Mouse (Mus musculus): ENCODE results near the gene Lrrc25. TPM values are rescaled to one million over a fixed set of nuclear protein-coding genes. Genes with fewer than 3 reads are reported as not detected.

Gene Lrrc25
- polyA plus RNA-seq, 1 experiment = 0.33 TPM

DNA sequence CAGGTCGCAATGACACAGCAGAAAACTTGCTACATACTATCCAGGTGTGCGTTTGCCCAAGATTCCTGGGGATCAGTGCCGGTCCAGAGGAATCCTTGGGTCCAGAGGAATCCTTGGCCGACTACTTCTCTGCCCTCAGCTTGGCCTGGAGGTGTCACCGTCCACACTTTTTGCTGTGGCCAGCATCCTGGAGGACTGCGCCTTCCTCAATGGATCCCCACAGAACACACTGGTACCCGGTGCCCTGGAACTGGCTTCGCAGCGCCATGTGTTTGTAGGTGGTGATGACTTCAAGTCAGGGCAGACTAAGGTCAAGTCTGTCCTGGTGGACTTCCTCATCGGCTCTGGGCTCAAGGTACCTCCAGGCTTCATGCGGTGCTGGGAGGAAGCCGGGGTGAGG is 20.1 kb upstream of the Lrrc25 start:
- TF ChIP-seq POLR2A (IDR thresholded peaks at IDR 0.05; ENCODE audit: borderline replicate concordance, insufficient read depth, low read length) = no peak
- TF ChIP-seq CTCF (IDR thresholded peaks at IDR 0.05; ENCODE audit: borderline replicate concordance, insufficient read depth, low read depth, low read length) = no peak
- DNase-seq = no peak
- 94% methylated on average over 12 of the region's 12 CpGs for WGBS
- peaks cover 14% of the 10 kb centered on the region; the same call in 1 of the 2 replicates for H3K4me1 ChIP-seq (ENCODE audit: control insufficient read depth, insufficient read depth, low read length)
- H3K27ac ChIP-seq (ENCODE audit: insufficient read depth, low read length) = no peak overlapping the region
- no peaks in the 10 kb centered on the region for H3K27me3 ChIP-seq (ENCODE audit: control insufficient read depth, insufficient read depth, low read length)
- H3K4me3 ChIP-seq (replicated peaks; ENCODE audit: insufficient read depth, low read depth, low read length) = no peak overlapping the region

GRCm38 (mm10) chr8:70596216-70596615 is 19.7 kb upstream of the Lrrc25 start:
- peaks cover 14% of the 10 kb centered on the region; the same call in 1 of the 2 replicates for H3K4me1 ChIP-seq (ENCODE audit: control insufficient read depth, insufficient read depth, low read length)
- no peak overlapping the region for H3K4me3 ChIP-seq (replicated peaks; ENCODE audit: insufficient read depth, low read depth, low read length)
- 81% methylated on average over 18 of the region's 18 CpGs for WGBS
- no peak for DNase-seq
- H3K27me3 ChIP-seq (ENCODE audit: control insufficient read depth, insufficient read depth, low read length) = no peaks in the 10 kb centered on the region
- no peak for TF ChIP-seq POLR2A (IDR thresholded peaks at IDR 0.05; ENCODE audit: borderline replicate concordance, insufficient read depth, low read length)
- no peak for TF ChIP-seq CTCF (IDR thresholded peaks at IDR 0.05; ENCODE audit: borderline replicate concordance, insufficient read depth, low read depth, low read length)
- H3K27ac ChIP-seq (ENCODE audit: insufficient read depth, low read length) = no peak overlapping the region

- Histone ChIP-seq H3K4me1 (ENCODE audit: control insufficient read depth, insufficient read depth, low read length) (peaks cover 14% of the 10 kb centered on the region; the same call in 1 of the 2 replicates), H3K4me3 (replicated peaks; ENCODE audit: insufficient read depth, low read depth, low read length) (peak overlapping the region; percentile 32), H3K27me3 (ENCODE audit: control insufficient read depth, insufficient read depth, low read length) (no peaks in the 10 kb centered on the region), H3K27ac (ENCODE audit: insufficient read depth, low read length) (no peak overlapping the region)
- no peak for TF ChIP-seq POLR2A (IDR thresholded peaks at IDR 0.05; ENCODE audit: borderline replicate concordance, insufficient read depth, low read length)
- peak; percentile 37; the same call in 1 of the 2 replicates for TF ChIP-seq CTCF (IDR thresholded peaks at IDR 0.05; ENCODE audit: borderline replicate concordance, insufficient read depth, low read depth, low read length)
- DNase-seq = peak; percentile 72 to 75
- WGBS = 32% methylated on average over 17 of the region's 17 CpGs
Observed at GRCm38 (mm10) chr8:70596775-70597416, 19.1 kb upstream of the Lrrc25 start.

DNA sequence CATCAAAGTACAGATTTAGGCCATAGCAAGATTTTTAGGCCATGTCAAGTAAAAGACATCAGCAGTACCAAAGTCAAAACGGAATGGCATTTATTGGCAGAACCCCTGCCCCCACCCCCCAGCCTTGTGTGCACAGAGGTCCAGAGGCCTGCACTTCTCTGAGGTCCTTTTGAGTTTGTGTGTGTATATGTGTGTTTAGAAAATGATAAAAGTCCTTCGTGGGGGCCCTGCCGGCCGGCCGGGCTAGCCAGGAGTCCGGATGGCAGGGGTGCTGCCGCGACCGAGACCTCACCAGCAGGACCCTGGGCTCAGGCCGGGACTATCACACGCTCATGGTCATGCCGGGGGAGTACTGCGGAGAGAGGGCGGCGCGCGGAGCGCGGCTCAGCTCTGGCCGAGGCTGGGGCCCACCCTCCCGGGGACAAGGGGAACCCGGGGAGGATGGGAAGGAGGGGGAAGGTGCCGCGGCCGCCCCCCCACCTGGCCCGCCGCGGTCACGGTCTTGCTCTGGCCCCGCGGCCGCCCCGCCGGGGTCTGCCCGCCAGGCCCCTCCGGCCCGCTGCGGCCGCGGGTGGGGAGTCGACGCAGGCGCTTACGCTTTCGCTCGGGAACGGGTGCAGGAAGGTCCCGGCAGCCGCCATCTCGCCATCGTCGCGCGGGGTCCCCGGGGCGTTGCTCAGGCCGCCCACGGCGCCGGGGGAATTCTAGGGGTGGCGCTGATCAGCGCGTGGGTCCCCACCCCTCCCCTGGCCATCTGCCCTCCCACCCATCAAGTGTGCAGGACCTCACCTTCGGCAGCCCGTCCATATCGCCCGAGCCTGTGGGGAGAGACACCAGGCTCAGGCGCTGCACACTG is 18.3 kb upstream of the Lrrc25 start:
- DNase-seq = peak in 1 of 2 experiments; percentile 56
- 18% methylated on average over 66 of the region's 68 CpGs for WGBS
- H3K4me1 ChIP-seq (ENCODE audit: control insufficient read depth, insufficient read depth, low read length) = peaks cover 14% of the 10 kb centered on the region; the same call in 1 of the 2 replicates
- H3K27me3 ChIP-seq (ENCODE audit: control insufficient read depth, insufficient read depth, low read length) = no peaks in the 10 kb centered on the region
- TF ChIP-seq POLR2A (IDR thresholded peaks at IDR 0.05; ENCODE audit: borderline replicate concordance, insufficient read depth, low read length) = no peak
- no peak for TF ChIP-seq CTCF (IDR thresholded peaks at IDR 0.05; ENCODE audit: borderline replicate concordance, insufficient read depth, low read depth, low read length)
- H3K27ac ChIP-seq (ENCODE audit: insufficient read depth, low read length) = peak overlapping the region; percentile 1; the same call in 1 of the 2 replicates
- H3K4me3 ChIP-seq (replicated peaks; ENCODE audit: insufficient read depth, low read depth, low read length) = peak overlapping the region; percentile 59

DNA sequence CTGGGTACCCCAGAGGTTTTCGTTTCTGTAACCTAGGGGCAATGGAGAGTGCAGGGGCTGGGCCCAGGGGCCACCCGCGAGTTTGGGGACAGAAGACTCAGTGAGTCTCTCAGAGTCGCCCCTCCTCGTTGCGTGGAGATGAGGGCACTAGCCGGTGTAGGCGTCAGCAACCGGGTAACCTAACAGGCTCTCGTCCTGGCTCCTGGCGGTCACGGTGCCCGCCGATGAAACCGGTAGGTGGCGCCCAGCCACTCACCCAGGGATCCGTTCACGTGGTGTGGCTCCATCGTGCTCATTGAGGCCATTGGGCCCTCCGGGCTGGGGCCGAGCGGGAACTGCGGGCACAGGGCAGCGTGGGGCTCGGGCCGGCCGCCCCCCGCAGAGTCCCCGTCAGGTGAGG is 17.7 kb upstream of the Lrrc25 start:
- TF ChIP-seq CTCF (IDR thresholded peaks at IDR 0.05; ENCODE audit: borderline replicate concordance, insufficient read depth, low read depth, low read length) = peak; percentile 75
- TF ChIP-seq POLR2A (IDR thresholded peaks at IDR 0.05; ENCODE audit: borderline replicate concordance, insufficient read depth, low read length) = peak; percentile 46; the same call in 1 of the 2 replicates
- 3% methylated on average over 29 of the region's 29 CpGs for WGBS
- H3K4me3 ChIP-seq (replicated peaks; ENCODE audit: insufficient read depth, low read depth, low read length) = peak overlapping the region; percentile 59
- peak; percentile 91 to 93 for DNase-seq
- H3K27me3 ChIP-seq (ENCODE audit: control insufficient read depth, insufficient read depth, low read length) = no peaks in the 10 kb centered on the region
- peaks cover 14% of the 10 kb centered on the region; the same call in 1 of the 2 replicates for H3K4me1 ChIP-seq (ENCODE audit: control insufficient read depth, insufficient read depth, low read length)
- peak overlapping the region; percentile 9 for H3K27ac ChIP-seq (ENCODE audit: insufficient read depth, low read length)

DNA sequence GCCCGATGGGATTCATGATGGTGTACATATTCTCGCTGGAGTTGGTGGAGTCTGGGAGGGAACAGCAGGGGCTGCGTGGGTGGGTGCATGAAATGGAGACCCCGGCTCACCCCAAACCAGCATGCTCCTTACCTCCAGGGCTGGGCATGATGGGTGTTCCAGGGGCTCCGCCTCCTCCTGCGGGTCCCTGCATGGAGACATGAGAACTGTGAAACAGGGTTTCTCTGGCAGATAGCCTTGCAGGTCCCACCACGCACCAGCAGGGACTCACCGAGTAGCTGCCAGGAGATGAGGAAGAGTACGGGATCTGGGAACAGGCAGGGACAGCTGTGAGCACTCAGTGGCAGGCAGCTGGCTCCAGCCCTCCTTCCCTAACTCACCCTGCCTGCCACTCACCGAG is 17.2 kb upstream of the Lrrc25 start:
- DNase-seq = no peak
- H3K27ac ChIP-seq (ENCODE audit: insufficient read depth, low read length) = peak overlapping the region; percentile 9; the same call in 1 of the 2 replicates
- TF ChIP-seq POLR2A (IDR thresholded peaks at IDR 0.05; ENCODE audit: borderline replicate concordance, insufficient read depth, low read length) (no peak), CTCF (IDR thresholded peaks at IDR 0.05; ENCODE audit: borderline replicate concordance, insufficient read depth, low read depth, low read length) (no peak)

GRCm38 (mm10) chr8:70599507-70600290 is 16.3 kb upstream of the Lrrc25 start:
- Histone ChIP-seq H3K27me3 (ENCODE audit: control insufficient read depth, insufficient read depth, low read length) (no peaks in the 10 kb centered on the region), H3K4me1 (ENCODE audit: control insufficient read depth, insufficient read depth, low read length) (peaks cover 14% of the 10 kb centered on the region; the same call in 1 of the 2 replicates), H3K4me3 (replicated peaks; ENCODE audit: insufficient read depth, low read depth, low read length) (no peak overlapping the region), H3K27ac (ENCODE audit: insufficient read depth, low read length) (no peak overlapping the region)
- WGBS = 80% methylated on average over 12 of the region's 12 CpGs
- no peak for TF ChIP-seq POLR2A (IDR thresholded peaks at IDR 0.05; ENCODE audit: borderline replicate concordance, insufficient read depth, low read length)
- TF ChIP-seq CTCF (IDR thresholded peaks at IDR 0.05; ENCODE audit: borderline replicate concordance, insufficient read depth, low read depth, low read length) = no peak
- DNase-seq = peak in 1 of 2 experiments; percentile 28

More for the DNA sequence above, 17.2 kb upstream of the Lrrc25 start:
- 30% methylated on average over 10 of the region's 10 CpGs for WGBS
- H3K4me1 ChIP-seq (ENCODE audit: control insufficient read depth, insufficient read depth, low read length) = peaks cover 14% of the 10 kb centered on the region; the same call in 1 of the 2 replicates
- no peaks in the 10 kb centered on the region for H3K27me3 ChIP-seq (ENCODE audit: control insufficient read depth, insufficient read depth, low read length)
- H3K4me3 ChIP-seq (replicated peaks; ENCODE audit: insufficient read depth, low read depth, low read length) = peak overlapping the region; percentile 59
